Mouse (Mus musculus): ENCODE data around the gene Slc25a1. TPM values are rescaled to one million over a fixed set of nuclear protein-coding genes. Genes with fewer than 3 reads are reported as not detected.

Slc25a1 gene
- total RNA-seq, 2 experiments from 2014 or later = 78.3 to 87.2 TPM

Other genes starting within 250 kb of the Slc25a1 start
- 10 to 100 TPM; 66.2 to 69.6 TPM for gene Med15, start 195.3 kb downstream of the Slc25a1 start, total RNA-seq (2021)
- gene Klhl22, start 168.6 kb downstream of the Slc25a1 start, total RNA-seq (2021) = 100 to 1,000 TPM; 108 TPM
- gene Scarf2, start 130.9 kb downstream of the Slc25a1 start, total RNA-seq (2021) = 1 to 10 TPM; 4.7 to 5.0 TPM
- 1 to 10 TPM; 4.5 to 5.8 TPM for gene B830017H08Rik, start 95.1 kb downstream of the Slc25a1 start, total RNA-seq (2021)
- 1 to 10 TPM; 7.5 to 9.2 TPM for gene Car15, start 89.9 kb downstream of the Slc25a1 start, total RNA-seq (2021)
- gene Gm20518, start 36.5 kb downstream of the Slc25a1 start, total RNA-seq (2021) = 1 to 10 TPM; 1.3 to 1.7 TPM
- under 1 TPM in 1 of 2 experiments, not detected in 1; 0.09 TPM for gene Tssk1, start 34.0 kb downstream of the Slc25a1 start, total RNA-seq (2021)
- 100 to 1,000 TPM; 109 to 114 TPM for gene Dgcr2, start 29.7 kb downstream of the Slc25a1 start, total RNA-seq (2021)
- gene Tssk2, start 29.6 kb downstream of the Slc25a1 start, total RNA-seq (2021) = not detected
- gene Ess2, start 16.9 kb downstream of the Slc25a1 start, total RNA-seq (2021) = 10 to 100 TPM; 31.7 to 33.5 TPM
- gene Gsc2, start 13.2 kb downstream of the Slc25a1 start, total RNA-seq (2021) = not detected
- not detected for gene Vpreb2, start 52.2 kb upstream of the Slc25a1 start, total RNA-seq (2021)
- gene Dgcr6, start 124.6 kb upstream of the Slc25a1 start, total RNA-seq (2021) = 100 to 1,000 TPM in 1 of 2 experiments, 10 to 100 TPM in 1; 87.0 to 112 TPM
- 10 to 100 TPM; 15.8 to 17.3 TPM for gene Prodh, start 162.0 kb upstream of the Slc25a1 start, total RNA-seq (2021)
- gene Rtn4r, start 199.4 kb upstream of the Slc25a1 start, total RNA-seq (2021) = 10 to 100 TPM; 76.3 to 78.0 TPM